Mouse (Mus musculus): ENCODE data around the gene Acss2.
A peak's percentile ranks its signal among the peaks of the same experiment; 100 is the strongest.
"Not testable (repeated sequence)": the region's sequence is repeated elsewhere in the genome, so short reads cannot be mapped to it uniquely, and the experiment has no call there.

Gene Acss2

DNA sequence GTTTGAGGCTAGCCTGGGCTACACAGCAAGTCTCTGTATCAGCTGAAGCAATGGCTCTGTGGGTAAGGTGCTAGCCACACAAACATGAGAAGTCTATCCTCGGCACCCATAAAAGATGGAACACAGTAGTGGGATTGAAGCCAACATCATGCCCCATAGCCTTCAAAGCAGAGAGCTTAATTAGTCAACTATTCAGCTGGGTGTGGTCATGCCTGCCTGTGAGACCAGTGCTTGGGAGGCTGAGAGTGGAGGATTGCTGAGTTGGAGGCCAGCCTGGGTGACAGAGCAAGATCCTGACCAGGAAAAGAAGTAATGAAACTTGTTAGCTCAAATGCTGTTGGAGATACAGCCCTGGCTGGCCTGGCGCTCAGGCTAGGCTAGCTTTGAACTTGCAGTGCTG lies 73.1 kb downstream of the Acss2 start:
- peak; percentile 60 for DNase-seq

DNA sequence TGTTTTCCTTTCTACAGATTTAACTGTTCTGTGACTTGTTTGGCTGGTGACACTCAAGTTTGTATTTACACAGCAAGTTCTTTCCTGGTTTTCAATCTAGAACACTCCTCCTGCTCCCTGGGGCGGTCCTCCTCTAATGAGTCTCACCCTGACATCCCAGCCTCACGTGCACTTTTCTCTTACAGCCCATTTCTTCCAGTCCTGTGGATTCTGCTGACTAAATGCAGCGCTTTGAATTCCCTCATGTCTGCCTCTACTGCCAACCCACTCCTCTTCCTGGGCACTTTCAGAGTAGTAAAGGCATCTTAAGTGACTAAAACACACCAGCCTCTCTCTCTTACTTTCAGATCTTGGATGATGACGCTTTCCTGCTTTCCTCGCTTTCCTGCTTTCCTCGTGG lies 73.9 kb downstream of the Acss2 start:
- DNase-seq = peak; percentile 72

DNA sequence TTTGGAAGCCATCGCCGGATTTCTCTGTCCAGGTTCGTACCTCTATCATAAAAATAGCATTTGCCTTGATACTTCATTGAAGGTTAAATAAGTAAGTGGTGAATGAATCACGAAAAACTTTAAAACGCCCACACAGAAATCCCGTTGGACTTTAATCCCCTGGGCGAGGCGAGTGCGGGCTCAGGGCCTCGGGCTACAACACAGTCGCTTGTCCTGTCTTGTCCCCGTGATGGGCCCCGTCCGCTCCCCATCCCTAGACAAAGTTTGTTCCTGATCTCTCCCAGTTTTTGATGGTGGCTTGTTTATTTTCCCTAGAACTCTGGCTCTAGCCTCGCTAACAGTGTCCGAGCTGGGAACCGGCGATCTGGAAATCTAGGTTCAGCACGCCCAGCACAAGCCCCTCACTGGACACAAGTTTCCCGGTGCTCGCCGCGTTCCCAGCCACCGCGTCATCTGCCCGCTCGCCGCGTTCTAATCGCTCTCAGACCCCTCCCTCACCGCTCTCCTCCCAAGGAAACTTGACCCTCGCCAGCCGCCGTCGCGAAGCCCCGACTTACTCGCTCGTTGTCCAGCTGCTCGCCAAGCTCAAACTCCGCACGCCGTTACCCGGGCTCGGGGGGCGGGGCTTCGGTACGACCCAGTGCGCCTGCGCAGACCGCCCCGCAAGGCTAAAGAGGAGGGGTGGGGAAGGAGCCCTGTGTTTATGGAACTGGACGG lies 74.5 kb downstream of the Acss2 start, which contains the start of gene Gss:
Gss (minus strand) TSS at position 674 of the 717 bp plus-strand sequence.
- DNase-seq = peak; percentile 98

DNA sequence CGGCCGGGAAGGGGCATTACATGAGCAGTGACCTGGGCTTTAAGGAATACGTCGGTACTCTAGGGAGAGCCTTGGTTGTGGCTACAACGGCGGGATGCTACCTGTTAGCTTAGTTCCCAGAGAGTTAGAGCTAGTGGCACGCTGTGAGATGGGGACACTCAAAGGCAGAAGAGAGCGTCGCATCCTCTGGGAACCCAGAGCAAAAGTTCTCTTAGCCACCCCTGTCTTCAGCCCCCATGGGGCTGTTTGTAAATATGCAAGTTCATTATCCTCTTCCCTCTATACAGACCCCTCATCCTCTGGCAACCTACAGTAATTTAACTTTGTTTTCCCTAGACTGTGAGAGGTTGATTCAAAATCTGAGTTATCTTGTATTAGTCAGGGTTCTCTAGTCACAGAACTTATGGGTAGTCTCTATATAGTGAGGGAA lies 75.1 kb downstream of the Acss2 start:
- DNase-seq = no peak

DNA sequence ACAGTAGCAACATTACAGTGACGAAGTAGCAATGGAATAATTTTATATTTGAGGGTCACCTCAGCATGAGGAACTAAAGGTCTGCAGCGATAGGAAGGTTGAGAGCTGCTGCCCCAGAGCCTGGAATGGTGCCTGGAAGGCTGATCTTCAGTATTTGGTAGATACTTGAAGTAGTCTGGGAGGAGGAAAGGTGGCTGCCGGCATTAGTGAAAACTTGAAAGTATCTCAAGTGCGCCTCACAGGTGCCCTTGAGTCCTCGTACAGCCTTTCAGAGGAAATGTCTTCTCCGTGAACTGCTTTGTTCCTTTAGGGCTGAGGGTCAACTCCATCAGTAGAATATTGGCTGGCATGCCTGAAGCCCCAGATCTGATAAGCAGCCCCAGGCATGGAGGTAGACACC lies 77.8 kb downstream of the Acss2 start:
- DNase-seq = no peak

DNA sequence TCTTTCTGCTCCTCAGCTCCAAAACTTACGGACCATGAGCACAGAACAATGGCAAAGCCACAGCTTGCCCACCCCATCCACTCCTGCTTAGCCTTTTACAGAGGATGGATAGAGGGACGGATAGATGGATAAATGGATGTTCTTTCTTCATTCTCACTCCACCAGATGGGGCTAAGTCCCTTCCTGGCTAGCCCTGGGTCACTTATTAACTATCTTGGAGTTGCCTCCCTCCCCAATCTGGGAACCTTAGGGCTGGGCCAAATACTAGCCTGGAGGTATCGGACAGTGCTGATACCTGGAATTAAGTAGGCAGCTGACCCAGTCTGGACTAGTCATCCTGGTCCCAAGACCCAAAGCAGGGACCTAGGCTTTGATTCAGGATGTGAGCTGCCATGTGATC lies 86.0 kb downstream of the Acss2 start:
- DNase-seq = peak; percentile 31

DNA sequence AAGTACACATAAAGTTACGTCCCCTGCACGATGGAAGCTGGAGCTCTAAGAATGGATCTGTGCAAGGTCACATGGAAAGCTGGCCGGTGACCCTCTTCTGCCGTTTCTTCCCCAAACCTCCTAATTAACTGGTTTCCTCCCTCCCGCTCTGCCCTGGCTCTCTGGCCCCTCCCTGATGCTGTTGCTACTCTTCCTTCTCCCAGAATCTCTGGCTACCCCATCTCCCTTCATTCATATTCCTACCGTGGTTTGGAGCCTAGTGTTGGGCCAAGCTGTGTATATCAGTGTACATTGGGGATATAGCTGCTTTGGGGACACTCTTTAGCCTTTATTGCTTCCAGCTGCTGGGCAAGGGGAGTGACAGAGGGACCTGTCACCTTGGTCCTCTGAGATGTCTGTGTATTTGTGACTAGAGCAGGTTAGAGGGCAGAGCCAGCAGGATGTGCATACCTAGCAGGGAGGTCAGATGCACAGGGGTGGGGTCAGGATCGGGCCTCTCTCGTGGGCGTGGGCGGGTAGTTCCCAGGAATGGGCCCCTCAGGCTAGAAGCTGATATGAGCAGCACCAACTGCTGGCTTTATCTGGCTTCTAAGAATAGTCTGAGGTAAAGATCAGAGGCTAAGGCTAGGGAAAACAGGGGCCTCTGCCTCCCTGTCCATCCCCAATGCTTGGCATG lies 87.0 kb downstream of the Acss2 start:
- no peak for DNase-seq

DNA sequence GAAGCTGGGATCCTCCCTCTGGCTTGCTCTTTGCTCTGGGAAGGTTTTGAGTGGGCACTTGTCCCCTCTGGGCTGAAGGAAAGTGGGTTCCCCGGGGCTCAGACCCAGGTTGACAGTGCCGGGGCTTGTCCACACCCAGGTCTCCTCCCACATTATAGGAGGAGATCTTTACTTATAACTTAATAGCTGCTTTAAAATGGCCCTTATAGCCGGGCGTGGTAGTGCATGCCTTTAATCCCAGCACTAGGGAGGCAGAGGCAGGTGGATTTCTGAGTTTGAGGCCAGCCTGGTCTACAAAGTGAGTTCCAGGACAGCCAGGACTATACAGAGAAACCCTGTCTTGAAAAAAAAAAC lies 87.5 kb downstream of the Acss2 start:
- not testable (repeated sequence) for DNase-seq

DNA sequence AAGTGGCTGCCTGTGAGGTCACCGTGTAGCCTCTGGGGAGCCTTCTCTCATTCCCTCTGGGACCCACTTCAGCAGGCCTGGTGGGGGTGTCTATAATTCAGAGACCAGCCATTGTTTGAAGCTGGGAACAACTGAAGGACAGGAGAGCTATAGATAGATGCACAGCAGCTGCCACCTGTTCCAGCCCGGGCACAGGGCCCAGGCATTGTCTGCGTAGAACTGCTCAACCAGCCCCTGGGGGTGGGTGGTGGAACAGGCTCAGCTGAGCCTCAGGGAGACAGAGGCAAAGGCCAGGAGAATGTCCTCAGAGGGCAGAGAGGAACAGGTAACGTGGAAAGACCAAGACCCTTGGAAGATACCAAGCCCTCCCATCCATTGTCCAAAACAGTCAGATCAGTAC lies 88.6 kb downstream of the Acss2 start:
- no peak for DNase-seq

DNA sequence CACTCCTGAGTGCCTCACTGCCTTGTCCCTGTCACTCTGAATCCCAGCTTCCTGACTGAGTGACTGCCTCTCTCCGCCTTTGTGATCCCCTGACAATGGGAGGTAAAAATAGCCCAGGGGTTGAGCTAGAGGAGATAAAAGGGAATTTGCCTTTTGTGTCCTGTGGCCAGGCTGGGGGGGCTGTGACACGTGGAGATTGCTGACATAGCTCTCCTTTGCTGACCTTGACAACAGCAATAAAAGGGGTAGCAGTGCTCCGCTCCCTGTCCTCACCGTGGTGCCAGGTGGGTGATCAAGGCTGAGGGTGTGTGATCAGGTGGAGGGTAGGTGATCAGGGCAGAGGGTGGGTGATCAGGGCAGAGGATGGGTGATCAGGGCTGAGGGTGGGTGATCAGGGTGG lies 93.2 kb downstream of the Acss2 start, which contains the start of gene Myh7b:
Myh7b (plus strand) TSS at position 235 of the 400 bp plus-strand sequence.
- no peak for DNase-seq

DNA sequence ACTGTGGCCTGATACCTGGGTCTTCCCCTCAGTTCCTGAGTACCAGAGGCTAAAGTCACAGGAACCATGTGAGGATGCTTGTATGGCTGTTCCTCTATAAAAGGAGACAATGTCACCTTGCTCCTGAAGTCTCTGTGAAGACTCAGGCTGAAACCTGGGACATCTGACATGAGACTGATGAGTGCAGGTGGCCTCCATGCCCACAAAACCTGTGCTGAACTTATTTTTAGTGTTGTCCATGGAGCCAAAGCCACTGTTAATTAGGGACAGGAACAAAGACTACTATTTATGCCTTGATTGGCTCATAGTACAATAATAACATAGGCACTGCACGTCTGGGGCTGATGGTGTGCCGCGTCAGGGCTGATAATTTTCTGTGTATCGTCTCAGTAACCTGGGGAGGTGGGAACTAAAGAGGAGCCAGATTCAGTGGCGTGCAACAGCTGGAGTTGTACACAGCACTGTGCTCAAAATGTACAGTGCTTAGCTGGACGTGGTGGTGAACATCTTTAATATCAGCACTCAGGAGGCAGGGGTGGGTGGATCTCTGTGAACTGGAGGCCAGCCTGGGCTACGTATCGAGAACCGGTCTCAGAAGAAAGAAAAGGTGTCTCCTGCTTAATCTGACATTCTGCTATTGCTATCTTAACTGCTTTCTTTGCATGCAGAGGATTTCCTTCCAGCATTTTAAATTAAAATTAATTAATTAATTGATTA lies 94.2 kb downstream of the Acss2 start:
- no peak for DNase-seq

DNA sequence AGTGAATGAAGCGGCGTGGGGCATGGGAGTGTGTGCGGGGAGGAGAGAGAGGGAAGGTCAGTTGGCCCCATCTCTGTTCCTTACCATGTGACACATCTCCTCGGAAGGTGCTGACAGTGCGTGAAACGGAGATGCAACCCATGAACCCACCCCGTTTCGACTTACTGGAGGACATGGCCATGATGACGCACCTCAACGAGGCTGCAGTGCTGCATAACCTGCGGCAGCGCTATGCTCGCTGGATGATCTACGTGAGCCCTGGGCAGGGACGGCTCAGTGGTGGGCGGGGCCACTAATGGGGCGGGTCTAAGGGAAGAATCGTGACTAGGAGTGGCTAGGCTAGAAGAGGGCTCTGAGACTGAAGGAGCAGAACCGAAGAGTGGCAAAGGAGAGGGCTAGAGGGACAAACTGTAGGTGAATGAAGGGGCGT lies 95.6 kb downstream of the Acss2 start:
- peak; percentile 42 for DNase-seq

DNA sequence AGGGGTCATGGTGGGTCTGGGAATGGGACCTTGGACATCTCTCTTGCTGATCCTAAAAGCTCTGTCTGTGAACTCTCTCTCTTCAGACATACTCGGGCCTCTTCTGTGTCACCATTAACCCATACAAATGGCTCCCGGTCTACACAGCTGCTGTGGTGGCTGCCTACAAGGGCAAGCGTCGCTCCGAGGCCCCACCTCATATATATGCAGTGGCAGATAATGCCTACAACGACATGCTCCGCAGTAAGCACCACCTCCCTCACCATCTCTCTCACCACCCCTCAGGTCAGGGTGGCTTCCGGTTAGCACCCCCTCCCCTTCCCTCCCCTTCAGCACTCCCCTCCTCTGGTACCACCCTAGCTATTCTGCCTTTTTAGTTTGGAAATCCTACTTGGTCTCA lies 96.2 kb downstream of the Acss2 start:
- no peak for DNase-seq

DNA sequence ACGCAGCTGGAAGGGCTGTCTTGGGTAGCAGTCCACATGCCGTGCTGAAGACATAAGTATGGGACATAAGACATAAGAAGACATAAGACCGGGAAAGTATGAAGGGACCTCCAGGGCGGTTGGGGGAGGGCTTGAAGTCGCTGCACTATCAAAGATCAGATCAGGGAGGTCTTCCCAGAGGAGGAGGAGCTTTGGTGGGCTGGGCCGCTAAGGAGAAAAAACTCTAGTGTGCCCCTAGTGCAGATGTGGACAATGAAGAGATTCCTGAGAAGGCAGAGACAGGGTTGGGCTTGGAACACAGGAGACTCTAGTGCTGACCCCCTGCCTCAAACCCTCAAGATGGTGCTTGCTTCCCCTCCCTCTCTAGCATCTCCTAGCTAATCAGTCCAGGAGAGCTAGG lies 99.2 kb downstream of the Acss2 start:
- no peak for DNase-seq

DNA sequence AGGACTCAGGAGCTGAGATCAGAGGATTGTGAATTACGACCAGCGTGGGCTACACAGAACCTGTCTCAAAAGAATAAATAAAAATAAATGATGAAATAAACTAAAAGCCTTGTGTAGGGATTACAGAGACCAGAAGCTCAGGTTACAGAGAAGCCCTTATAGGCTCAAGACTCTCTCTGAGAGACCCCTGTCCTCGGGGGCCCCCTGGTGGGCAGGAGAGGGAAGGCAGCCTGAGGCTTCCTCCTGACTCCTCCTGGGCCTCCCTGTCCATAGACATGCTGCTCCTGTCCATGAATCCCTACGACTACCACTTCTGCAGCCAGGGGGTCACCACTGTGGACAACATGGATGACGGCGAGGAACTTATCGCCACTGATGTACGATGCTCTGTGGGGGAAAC lies 102.1 kb downstream of the Acss2 start:
- DNase-seq = peak; percentile 78

DNA sequence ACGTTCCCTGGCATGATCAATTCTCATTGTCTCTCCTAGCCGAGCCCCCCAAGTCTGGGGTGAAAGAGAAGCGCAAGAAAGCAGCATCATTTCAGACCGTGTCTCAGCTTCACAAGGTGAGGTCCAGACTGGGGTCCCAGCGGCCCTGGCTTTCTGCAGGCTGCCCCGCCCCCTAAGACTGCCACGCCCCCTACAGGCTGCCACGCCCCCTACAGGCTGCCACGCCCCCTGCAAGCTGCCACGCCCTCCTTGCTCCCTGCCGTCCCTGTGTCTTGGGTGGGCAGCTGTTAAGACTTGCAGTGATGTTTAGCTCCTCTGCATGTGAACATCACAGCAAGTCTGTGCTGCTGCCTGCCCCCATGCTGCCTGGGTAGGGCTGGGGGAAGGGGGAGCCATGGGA lies 104.9 kb downstream of the Acss2 start:
- no peak for DNase-seq

DNA sequence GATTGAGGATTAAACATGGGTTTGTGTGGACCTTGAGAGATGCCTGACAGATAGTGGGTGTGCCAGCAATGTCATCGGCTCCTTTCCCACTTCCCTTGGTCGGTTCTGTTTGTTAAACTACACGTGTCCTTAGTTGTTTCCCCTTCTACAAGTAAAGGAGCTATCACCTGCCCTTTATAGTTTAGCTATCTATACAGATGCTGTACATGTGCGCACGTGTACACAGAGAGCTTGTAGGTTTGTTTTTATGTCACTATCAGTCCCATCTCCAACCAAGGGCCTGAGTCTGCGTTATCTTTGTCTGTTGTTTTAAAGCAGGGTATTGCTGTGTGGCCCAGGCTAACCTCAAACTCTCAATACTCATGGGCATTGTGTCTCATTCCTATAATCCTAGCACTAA lies 106.2 kb downstream of the Acss2 start:
- DNase-seq = no peak

DNA sequence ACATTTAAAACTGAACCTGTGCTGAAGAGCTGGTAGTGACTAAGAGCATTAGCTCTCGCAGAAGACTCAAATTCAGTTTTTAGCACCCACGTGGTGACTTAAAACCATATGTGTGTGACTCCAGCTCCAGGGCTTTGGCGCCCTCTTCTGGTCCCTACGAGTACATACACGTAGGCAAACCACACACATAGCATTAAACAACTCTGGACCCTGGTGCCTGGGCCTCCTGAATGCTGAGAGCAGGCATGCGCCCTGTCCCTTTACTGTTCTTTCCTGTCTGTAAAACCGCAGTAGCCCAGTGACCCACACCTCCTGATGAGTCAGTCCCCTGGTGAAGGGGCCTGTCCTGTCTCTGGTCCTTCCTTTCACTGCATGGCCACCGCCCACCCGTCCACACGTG lies 107.0 kb downstream of the Acss2 start:
- DNase-seq = no peak

DNA sequence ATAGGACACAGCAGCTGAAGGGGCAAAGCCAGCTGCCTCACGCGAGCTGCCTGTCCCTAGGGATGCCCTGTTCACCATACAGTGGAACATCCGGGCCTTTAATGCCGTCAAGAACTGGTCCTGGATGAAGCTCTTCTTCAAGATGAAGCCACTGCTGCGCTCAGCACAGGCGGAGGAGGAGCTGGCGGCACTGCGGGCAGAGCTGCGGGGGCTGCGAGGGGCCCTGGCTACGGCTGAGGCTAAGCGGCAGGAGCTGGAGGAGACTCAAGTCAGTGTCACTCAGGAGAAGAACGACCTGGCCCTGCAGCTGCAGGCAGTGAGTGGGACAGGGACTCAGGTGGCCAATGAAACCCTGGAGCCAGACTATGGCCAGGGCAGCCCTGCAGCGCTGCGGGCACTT lies 108.5 kb downstream of the Acss2 start:
- DNase-seq = no peak

DNA sequence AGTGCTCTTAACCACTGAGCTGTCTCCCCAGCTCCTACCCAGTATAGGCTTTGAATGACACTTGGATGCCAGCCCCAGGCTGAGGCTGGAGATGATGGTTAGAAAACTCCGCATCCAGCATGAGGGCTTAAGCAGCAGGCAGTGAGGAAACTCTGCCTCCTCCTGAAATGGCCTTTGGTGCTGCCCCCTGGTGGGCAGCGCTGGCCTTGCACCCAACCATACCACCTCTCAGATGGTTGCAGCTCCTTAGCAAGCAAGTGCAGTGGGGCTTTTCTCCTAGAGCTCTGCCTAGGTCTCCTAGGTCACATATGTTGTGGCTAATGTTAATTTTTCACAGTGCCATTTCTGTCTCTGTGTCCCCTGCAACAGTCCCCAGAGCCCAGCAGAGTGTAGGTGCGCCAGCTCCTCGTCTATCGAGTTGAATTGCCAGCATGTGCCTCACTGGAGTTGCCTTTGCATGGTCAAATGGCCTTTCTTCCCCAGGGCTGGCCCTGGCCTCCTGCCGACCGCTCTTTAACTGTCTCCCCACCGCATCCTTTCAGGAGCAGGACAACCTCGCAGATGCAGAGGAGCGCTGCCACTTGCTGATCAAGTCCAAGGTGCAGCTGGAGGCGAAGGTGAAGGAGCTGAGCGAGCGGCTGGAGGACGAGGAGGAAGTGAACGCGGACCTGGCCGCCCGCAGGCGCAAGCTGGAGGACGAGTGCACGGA lies 109.4 kb downstream of the Acss2 start:
- DNase-seq = peak; percentile 48

DNA sequence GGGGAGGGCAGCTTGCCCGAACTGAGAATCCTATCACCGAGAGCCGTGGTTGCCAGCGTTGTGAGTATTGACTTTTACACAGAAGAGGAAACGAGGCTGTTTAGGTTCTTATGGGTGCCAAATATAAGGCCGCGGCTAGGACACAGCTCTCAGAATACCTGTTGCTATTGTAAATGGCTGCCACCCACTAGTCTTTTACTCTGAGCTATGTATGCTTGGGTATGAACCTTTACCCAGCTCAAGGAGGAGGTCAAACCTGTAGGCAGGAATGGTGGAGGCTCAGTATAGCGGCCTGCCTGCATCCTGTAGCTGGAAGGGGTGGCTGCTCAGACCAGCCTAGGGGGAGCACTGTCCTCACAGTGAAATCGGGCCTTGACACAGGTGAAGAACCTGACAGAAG lies 110.4 kb downstream of the Acss2 start:
- no peak for DNase-seq

DNA sequence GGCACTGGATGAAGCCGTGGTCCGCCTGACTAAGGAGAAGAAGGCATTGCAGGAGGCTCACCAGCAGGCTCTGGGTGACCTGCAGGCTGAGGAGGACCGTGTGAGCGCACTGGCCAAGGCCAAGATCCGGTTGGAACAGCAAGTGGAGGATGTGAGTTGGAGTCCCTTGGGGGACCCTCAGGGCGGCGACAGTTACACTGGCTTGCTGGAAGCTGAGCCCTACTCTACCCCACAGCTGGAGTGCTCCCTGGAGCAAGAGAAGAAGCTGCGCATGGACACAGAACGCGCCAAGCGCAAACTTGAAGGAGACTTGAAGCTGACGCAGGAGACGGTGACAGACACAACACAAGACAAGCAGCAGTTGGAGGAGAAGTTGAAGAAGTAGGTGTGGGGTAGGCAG lies 110.8 kb downstream of the Acss2 start:
- no peak for DNase-seq

DNA sequence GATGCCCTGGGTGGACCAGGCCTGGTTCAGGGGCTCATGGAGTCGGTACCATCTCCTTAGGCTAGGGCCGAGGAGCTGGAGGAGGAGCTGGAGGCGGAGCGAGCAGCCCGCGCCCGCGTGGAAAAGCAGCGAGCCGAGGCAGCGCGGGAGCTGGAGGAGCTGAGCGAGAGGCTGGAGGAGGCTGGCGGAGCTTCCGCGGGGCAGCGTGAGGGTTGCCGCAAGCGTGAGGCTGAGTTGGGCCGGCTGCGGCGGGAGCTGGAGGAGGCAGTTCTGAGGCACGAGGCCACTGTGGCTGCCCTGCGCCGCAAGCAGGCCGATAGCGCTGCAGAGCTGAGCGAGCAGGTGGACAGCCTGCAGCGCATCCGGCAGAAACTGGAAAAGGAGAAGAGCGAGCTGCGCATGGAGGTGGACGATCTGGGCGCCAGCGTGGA lies 111.5 kb downstream of the Acss2 start:
- DNase-seq = no peak
